Mouse (Mus musculus): ENCODE results near the gene Maats1. TPM values are rescaled to one million over a fixed set of nuclear protein-coding genes. Genes with fewer than 3 reads are reported as not detected.
"Not testable (repeated sequence)": the region's sequence is repeated elsewhere in the genome, so short reads cannot be mapped to it uniquely, and the experiment has no call there.

Gene Maats1
- polyA plus RNA-seq, 1 experiment from 2014 or later = not detected

GRCm38 (mm10) chr16:38349881-38350280 lies 7.9 kb upstream of the Maats1 start:
- Histone ChIP-seq H3K27me3 (ENCODE audit: control insufficient read depth, insufficient read depth, low read length) (no peaks in the 10 kb centered on the region), H3K9me3 (ENCODE audit: control insufficient read depth, low read length) (no peaks in the 10 kb centered on the region), H3K27ac (replicated peaks in 1 of 2; ENCODE audit: control insufficient read depth in 1 of 2, insufficient read depth in 1 of 2, low read depth in 2 of 2, low read length in 2 of 2) (peak overlapping the region; percentile 85), H3K4me2 (ENCODE audit: low read length) (peak overlapping the region; percentile 36), H3K36me3 (ENCODE audit: control insufficient read depth, insufficient read depth, low read length) (peaks cover 40% of the 10 kb centered on the region), H3K9ac (ENCODE audit: low read length) (no peak overlapping the region; the same call in 1 of the 2 replicates), H3K4me1 (ENCODE audit: control insufficient read depth in 2 of 2, insufficient read depth in 2 of 2, low read length in 2 of 2) (peaks cover 17 to 65% of the 10 kb centered on the region in 2 experiments), H3K4me3 (ENCODE audit: control insufficient read depth in 1 of 2, insufficient read depth in 1 of 2, low read depth in 1 of 2, low read length in 2 of 2) (no peak overlapping the region; a peak in 1 of 4 replicates)
- no peak for ATAC-seq (ENCODE audit: insufficient number of reproducible peaks, insufficient read depth, low FRiP score, low read depth)
- WGBS = 68% methylated on average over 2 of the region's 2 CpGs

GRCm38 (mm10) chr16:38348217-38348761 lies 6.3 kb upstream of the Maats1 start:
- H3K9me3 ChIP-seq (ENCODE audit: control insufficient read depth, low read length) = no peaks in the 10 kb centered on the region
- H3K9ac ChIP-seq (ENCODE audit: low read length) = peak overlapping the region; percentile 90
- 68% methylated on average over 9 of the region's 9 CpGs for WGBS
- no peak overlapping the region for H3K27ac ChIP-seq (replicated peaks in 1 of 2; ENCODE audit: control insufficient read depth in 1 of 2, insufficient read depth in 1 of 2, low read depth in 2 of 2, low read length in 2 of 2)
- peak overlapping the region in 1 of 2 experiments; percentile 71; a peak in 1 of 4 replicates for H3K4me3 ChIP-seq (ENCODE audit: control insufficient read depth in 1 of 2, insufficient read depth in 1 of 2, low read depth in 1 of 2, low read length in 2 of 2)
- H3K4me1 ChIP-seq (ENCODE audit: control insufficient read depth in 2 of 2, insufficient read depth in 2 of 2, low read length in 2 of 2) = peaks cover 14 to 57% of the 10 kb centered on the region in 2 experiments
- ATAC-seq (ENCODE audit: insufficient number of reproducible peaks, insufficient read depth, low FRiP score, low read depth) = no peak
- H3K27me3 ChIP-seq (ENCODE audit: control insufficient read depth, insufficient read depth, low read length) = no peaks in the 10 kb centered on the region
- H3K4me2 ChIP-seq (ENCODE audit: low read length) = peak overlapping the region; percentile 83
- H3K36me3 ChIP-seq (ENCODE audit: control insufficient read depth, insufficient read depth, low read length) = peaks cover 36% of the 10 kb centered on the region

DNA sequence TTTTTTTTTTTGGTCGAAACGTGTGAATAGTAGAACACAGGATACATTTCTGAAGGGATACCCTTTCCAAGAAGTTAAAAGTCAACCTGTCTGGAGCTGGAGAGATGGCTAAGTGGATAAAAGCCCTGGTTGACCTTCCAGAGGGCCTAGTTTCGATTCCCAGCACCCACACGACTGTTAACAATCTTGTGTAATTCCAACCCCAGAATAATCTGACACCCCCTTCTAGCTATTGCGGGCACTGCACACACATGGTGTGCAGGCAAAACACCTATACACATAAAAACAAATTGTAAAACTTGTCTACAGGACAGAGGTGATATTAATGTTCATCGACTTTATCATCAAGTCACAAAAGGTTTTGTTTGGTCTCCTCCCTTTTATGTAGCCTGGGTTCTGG lies 5.6 kb upstream of the Maats1 start:
- no peaks in the 10 kb centered on the region for H3K27me3 ChIP-seq (ENCODE audit: control insufficient read depth, insufficient read depth, low read length)
- peak overlapping the region; percentile 90 for H3K9ac ChIP-seq (ENCODE audit: low read length)
- H3K4me1 ChIP-seq (ENCODE audit: control insufficient read depth in 2 of 2, insufficient read depth in 2 of 2, low read length in 2 of 2) = peaks cover 14 to 53% of the 10 kb centered on the region in 2 experiments
- WGBS = 52% methylated on average over 6 of the region's 6 CpGs
- H3K27ac ChIP-seq (replicated peaks in 1 of 2; ENCODE audit: control insufficient read depth in 1 of 2, insufficient read depth in 1 of 2, low read depth in 2 of 2, low read length in 2 of 2) = peak overlapping the region in 1 of 2 experiments; percentile 96; a peak in 1 of 4 replicates
- peaks cover 34% of the 10 kb centered on the region for H3K36me3 ChIP-seq (ENCODE audit: control insufficient read depth, insufficient read depth, low read length)
- no peak for ATAC-seq (ENCODE audit: insufficient number of reproducible peaks, insufficient read depth, low FRiP score, low read depth)
- H3K4me3 ChIP-seq (ENCODE audit: control insufficient read depth in 1 of 2, insufficient read depth in 1 of 2, low read depth in 1 of 2, low read length in 2 of 2) = peak overlapping the region; percentile 4 to 71; a peak in 3 of 4 replicates
- peak overlapping the region; percentile 83 for H3K4me2 ChIP-seq (ENCODE audit: low read length)
- no peaks in the 10 kb centered on the region for H3K9me3 ChIP-seq (ENCODE audit: control insufficient read depth, low read length)

GRCm38 (mm10) chr16:38346529-38347325 lies 4.8 kb upstream of the Maats1 start, which contains the start of the genes Cox17 and Gm21987:
Gene Cox17 (plus strand): TSS chr16:38346991.
Gene Gm21987 (plus strand): TSS chr16:38347040.
- 3% methylated on average over 35 of the region's 35 CpGs for WGBS
- Histone ChIP-seq H3K36me3 (ENCODE audit: control insufficient read depth, insufficient read depth, low read length) (peaks cover 28% of the 10 kb centered on the region), H3K9ac (ENCODE audit: low read length) (peak within 1 kb of the TSS; percentile 90), H3K4me1 (ENCODE audit: control insufficient read depth in 2 of 2, insufficient read depth in 2 of 2, low read length in 2 of 2) (peaks cover 9 to 48% of the 10 kb centered on the region in 2 experiments), H3K27ac (replicated peaks in 1 of 2; ENCODE audit: control insufficient read depth in 1 of 2, insufficient read depth in 1 of 2, low read depth in 2 of 2, low read length in 2 of 2) (peak within 1 kb of the TSS; percentile 94 to 96), H3K4me2 (ENCODE audit: low read length) (peak within 1 kb of the TSS; percentile 83), H3K27me3 (ENCODE audit: control insufficient read depth, insufficient read depth, low read length) (no peaks in the 10 kb centered on the region), H3K9me3 (ENCODE audit: control insufficient read depth, low read length) (no peaks in the 10 kb centered on the region), H3K4me3 (ENCODE audit: control insufficient read depth in 1 of 2, insufficient read depth in 1 of 2, low read depth in 1 of 2, low read length in 2 of 2) (peak within 1 kb of the TSS; percentile 71 to 95)
- ATAC-seq (ENCODE audit: insufficient number of reproducible peaks, insufficient read depth, low FRiP score, low read depth) = peak; percentile 79

- 0 out of 2 replicates have a peak overlapping the region, but pooled peaks have one; percentile 6 for H3K4me2 ChIP-seq (ENCODE audit: low read length)
- H3K27ac ChIP-seq (replicated peaks in 1 of 2; ENCODE audit: control insufficient read depth in 1 of 2, insufficient read depth in 1 of 2, low read depth in 2 of 2, low read length in 2 of 2) = no peak overlapping the region
- peaks cover 13% of the 10 kb centered on the region for H3K36me3 ChIP-seq (ENCODE audit: control insufficient read depth, insufficient read depth, low read length)
- no peak for ATAC-seq (ENCODE audit: insufficient number of reproducible peaks, insufficient read depth, low FRiP score, low read depth)
- no peaks in the 10 kb centered on the region for H3K9me3 ChIP-seq (ENCODE audit: control insufficient read depth, low read length)
- no peak overlapping the region for H3K9ac ChIP-seq (ENCODE audit: low read length)
- H3K4me1 ChIP-seq (ENCODE audit: control insufficient read depth in 2 of 2, insufficient read depth in 2 of 2, low read length in 2 of 2) = peaks cover 6 to 36% of the 10 kb centered on the region in 2 experiments
- H3K4me3 ChIP-seq (ENCODE audit: control insufficient read depth in 1 of 2, insufficient read depth in 1 of 2, low read depth in 1 of 2, low read length in 2 of 2) = no peak overlapping the region
- no peaks in the 10 kb centered on the region for H3K27me3 ChIP-seq (ENCODE audit: control insufficient read depth, insufficient read depth, low read length)
- 72% methylated on average over 3 of the region's 3 CpGs for WGBS
Observed at GRCm38 (mm10) chr16:38344941-38345725, 3.2 kb upstream of the Maats1 start.

GRCm38 (mm10) chr16:38338077-38338476 lies 3.9 kb downstream of the Maats1 start:
- not testable (repeated sequence) for H3K36me3 ChIP-seq (ENCODE audit: control insufficient read depth, insufficient read depth, low read length); H3K9me3 ChIP-seq (ENCODE audit: control insufficient read depth, low read length); H3K4me3 ChIP-seq (ENCODE audit: control insufficient read depth in 1 of 2, insufficient read depth in 1 of 2, low read depth in 1 of 2, low read length in 2 of 2); ATAC-seq (ENCODE audit: insufficient number of reproducible peaks, insufficient read depth, low FRiP score, low read depth); H3K9ac ChIP-seq (ENCODE audit: low read length); H3K4me2 ChIP-seq (ENCODE audit: low read length); H3K4me1 ChIP-seq (ENCODE audit: control insufficient read depth in 2 of 2, insufficient read depth in 2 of 2, low read length in 2 of 2); H3K27me3 ChIP-seq (ENCODE audit: control insufficient read depth, insufficient read depth, low read length); H3K27ac ChIP-seq (replicated peaks in 1 of 2; ENCODE audit: control insufficient read depth in 1 of 2, insufficient read depth in 1 of 2, low read depth in 2 of 2, low read length in 2 of 2)
- 78% methylated on average over 4 of the region's 4 CpGs for WGBS

GRCm38 (mm10) chr16:38334431-38334830 lies 7.5 kb downstream of the Maats1 start:
- Histone ChIP-seq H3K36me3 (ENCODE audit: control insufficient read depth, insufficient read depth, low read length) (no peaks in the 10 kb centered on the region), H3K27ac (replicated peaks in 1 of 2; ENCODE audit: control insufficient read depth in 1 of 2, insufficient read depth in 1 of 2, low read depth in 2 of 2, low read length in 2 of 2) (no peak overlapping the region), H3K4me1 (ENCODE audit: control insufficient read depth in 2 of 2, insufficient read depth in 2 of 2, low read length in 2 of 2) (no peaks in the 10 kb centered on the region), H3K4me2 (ENCODE audit: low read length) (no peak overlapping the region), H3K4me3 (ENCODE audit: control insufficient read depth in 1 of 2, insufficient read depth in 1 of 2, low read depth in 1 of 2, low read length in 2 of 2) (no peak overlapping the region), H3K9ac (ENCODE audit: low read length) (no peak overlapping the region), H3K27me3 (ENCODE audit: control insufficient read depth, insufficient read depth, low read length) (no peaks in the 10 kb centered on the region), H3K9me3 (ENCODE audit: control insufficient read depth, low read length) (no peaks in the 10 kb centered on the region)
- ATAC-seq (ENCODE audit: insufficient number of reproducible peaks, insufficient read depth, low FRiP score, low read depth) = no peak
- 40% methylated on average over 6 of the region's 6 CpGs for WGBS

All from heart, embryonic 14.5 days (tissue).